Mouse (Mus musculus) adrenal gland, adult 18-20 months (tissue): ENCODE measurements at regions not wholly inside any gene's neighbourhood (a gene's known extent, or its start where the extent isn't known, plus 50 kb on each side); places are given as distances from the start of the nearest gene placed in this dataset.

Experiments
- DNase-seq, 2 experiments: peaks; one replicate each; pipeline ENCODE4 v3.0.0; 2021 to 2022; ENCODE audit warnings: low spot score in 2 of 2

DNA sequence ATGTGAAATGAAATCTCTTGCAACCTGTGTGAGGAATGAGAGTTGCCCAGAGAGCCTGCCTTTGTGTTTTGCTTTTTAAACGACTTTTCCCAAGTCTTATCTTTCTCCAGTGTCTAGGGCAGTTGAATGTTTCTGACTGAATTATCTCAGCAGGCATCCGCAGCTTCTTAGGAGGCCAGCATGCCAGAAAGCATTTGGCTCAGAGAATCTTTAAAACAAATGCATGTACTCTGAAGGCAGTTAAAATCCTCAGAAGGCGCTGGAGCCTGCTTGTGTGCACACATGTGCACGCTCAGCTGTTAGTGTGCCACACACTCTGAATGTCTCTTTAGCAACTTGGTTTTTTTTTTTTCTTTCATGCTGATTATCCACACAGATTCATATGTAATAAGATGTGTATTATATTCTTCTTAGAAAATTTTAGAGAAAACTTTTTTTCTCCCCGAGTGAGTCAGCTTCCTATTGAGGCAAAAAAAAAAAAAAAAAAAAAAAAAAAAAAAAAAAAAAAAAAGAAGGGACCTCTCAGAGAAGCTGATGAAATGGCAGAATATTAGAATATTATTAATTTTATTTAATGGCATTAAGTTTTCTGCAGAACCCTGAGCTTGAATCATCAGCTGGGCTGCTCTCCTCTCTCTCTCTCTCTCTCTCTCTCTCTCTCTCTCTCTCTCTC, 201.9 kb downstream of the Tmem38b start:
- no peak for DNase-seq

GRCm38 (mm10) chr4:54045258-54046029, 219.6 kb downstream of the Tmem38b start:
- no peak for DNase-seq

GRCm38 (mm10) chr4:54064331-54064730, 238.5 kb downstream of the Tmem38b start:
- DNase-seq = no peak

DNA sequence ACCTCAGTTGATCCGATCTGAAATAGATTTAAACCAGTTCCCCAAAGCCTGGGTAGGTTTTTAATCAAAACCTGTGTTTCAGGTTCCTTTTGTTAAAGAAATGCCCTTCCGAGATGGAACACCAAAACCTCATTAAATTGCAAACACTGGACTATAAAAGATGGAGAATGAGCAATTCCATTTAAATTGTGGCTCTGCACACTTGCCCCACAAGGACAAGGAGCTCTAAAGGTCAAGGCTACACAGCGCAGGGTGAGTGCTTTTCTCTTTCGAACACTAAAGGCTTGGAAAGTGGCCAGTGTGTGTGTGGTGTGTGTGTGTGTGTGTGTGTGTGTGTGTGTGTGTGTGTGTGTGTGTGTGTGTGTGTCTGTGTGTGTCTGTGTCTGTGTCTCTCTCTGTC, 246.1 kb downstream of the Tmem38b start:
- DNase-seq = peak in 1 of 2 experiments; percentile 3

DNA sequence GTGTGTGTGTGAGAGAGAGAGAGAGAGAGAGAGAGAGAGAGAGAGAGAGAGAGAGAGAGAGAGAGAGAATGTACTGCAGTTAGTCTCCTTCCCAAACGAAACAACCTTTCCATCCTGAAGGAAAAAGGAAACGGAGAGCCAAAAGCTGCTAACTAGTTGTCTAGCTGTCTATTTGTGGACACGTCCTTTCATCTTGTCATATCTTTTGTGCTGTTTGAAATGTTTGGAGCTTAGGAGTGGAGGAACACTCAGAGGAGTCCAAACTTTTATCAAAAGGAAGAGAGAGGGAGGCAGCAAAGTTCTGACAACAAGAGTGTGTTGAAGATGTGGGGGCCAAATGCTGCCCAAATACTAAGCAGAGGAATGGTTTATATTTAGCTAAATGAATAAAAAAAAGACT, 246.6 kb downstream of the Tmem38b start:
- DNase-seq = no peak

DNA sequence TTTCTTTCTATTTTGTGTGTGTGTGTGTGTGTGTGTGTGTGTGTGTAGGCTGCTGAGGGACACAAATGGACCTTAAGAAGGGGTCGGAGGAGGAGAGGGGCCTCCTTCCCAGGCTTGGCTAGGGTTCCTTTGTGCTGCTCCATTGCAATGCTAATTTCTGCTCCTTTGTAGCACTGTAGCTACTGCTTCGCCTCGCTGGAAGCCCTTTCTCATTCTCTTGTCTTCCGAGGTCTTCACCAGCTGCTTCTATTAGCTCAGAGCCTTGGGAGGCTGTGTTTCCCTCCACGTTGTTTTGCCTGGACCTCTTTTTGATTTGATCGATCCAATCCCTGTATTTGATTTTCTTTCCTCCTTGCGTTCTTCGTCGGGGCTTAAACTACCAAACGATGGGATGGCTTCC, 247.1 kb downstream of the Tmem38b start:
- DNase-seq = no peak

GRCm38 (mm10) chr4:54073483-54073882, 247.6 kb downstream of the Tmem38b start:
- DNase-seq = no peak

GRCm38 (mm10) chr4:54074226-54074625, 248.4 kb downstream of the Tmem38b start:
- DNase-seq = no peak

- DNase-seq = no peak
Measured at GRCm38 (mm10) chr4:54080526-54080925, 254.7 kb downstream of the Tmem38b start.

- DNase-seq = no peak
Measured at GRCm38 (mm10) chr4:54081411-54081810, 255.6 kb downstream of the Tmem38b start.

- DNase-seq = no peak
Measured at GRCm38 (mm10) chr4:54084747-54085146, 258.9 kb downstream of the Tmem38b start.

DNA sequence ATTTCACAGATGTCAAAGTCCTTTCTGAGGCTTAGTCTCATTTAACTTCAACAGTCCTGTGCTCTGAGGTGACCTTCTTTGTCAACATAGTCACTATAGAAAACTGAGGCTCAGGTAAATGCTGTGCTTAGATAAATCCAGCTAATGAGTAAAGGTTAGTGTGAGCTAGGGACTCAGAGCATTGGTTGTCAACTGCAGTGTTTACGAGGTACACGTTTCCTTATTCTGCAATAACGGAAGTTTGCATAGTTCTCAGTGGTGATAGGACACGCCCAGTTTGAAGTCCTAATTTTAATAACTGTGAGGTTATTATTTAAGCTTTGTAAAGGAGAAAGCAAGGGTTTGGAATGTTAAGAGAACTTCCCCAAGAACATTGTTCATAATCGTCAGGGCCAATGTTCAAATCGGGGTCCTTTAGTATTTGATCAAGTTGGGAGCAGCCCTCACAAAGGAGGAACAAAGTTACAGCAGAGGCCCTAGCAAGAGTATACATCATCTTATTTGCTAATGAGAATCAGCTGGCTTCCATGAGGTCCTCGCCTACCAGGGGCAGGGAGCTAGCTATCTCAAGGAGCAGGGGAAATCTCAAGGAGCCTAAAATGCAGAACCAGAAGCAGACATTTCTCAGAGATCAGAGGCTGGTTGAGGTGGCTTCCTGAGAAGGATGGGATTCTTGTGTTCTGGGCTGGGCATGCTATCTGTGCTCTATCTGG, 268.6 kb downstream of the Tmem38b start:
- no peak for DNase-seq

DNA sequence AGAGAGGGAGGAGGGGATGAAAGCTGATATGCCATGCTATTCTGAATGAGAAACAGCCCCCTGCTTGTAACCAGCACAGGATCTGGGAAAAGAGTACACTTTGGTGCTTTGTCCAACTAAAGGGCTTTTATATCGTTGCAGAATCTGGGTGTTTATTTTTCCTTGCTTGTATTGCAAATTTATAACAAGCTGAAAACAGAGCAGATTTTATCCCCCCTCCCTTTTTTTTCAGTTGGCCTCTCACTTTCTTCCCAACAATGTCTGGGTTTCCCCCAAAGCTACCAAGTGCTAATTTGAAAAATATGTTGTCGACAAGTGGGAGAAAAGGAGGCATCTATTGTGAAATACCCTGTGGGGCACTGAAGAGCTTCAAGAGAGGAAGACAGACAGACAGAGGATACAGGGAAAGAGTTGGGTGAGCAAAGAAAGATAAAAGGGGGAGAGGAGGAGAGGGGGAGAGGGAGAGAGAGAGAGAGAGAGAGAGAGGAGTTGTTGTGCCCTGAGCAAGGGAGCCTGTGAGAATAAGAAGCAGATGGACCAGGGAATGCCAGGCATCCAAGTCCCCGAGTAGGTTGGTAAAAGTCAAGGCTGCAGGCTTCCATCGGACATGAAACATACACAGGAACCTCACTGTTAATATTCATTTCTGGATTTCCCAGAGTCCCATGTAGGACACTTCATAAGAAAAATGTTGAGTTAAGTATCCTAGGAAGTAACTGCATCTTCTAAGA, 269.5 kb downstream of the Tmem38b start:
- DNase-seq = no peak

GRCm38 (mm10) chr4:54097543-54097942, 271.7 kb downstream of the Tmem38b start:
- DNase-seq = no peak

DNA sequence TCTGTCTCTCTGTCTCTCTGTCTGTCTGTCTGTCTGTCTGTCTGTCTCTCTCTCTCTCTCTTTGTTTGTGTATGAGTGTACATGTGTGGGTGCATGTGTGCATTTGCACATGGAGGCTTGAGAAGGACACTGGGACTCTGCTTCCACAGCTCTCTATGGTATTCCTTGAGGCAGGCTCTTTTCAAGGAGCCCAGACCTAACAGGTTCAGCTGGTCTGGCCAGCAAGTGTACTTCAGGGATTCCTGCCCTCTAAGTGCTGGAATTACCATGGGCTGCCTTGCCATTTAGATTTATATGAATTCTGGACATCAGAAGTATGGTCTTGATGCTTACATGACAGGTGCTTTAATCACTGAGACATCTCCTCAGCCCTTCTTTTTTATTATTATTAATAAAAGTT, 274.4 kb downstream of the Tmem38b start:
- no peak for DNase-seq

GRCm38 (mm10) chr4:54106976-54107375, 281.1 kb downstream of the Tmem38b start:
- DNase-seq = no peak

DNA sequence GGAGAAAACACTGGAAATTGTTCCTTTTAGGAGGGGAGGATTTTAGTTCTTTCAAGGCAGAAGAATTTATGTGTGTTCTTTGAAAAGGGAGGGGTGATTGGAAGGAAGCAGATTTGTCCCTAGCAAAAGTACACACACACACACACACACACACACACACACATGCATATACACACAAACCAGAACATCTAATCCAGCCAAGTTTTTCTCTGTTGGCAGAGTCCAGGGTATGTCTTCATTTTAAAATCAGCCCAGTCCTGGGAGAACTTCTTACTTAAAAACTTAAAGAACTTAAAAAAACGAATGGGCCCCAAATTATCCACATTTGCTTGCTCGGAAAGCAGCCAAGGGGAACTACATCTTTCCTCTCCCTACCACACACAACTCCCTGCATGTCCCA, 290.5 kb downstream of the Tmem38b start:
- no peak for DNase-seq

DNA sequence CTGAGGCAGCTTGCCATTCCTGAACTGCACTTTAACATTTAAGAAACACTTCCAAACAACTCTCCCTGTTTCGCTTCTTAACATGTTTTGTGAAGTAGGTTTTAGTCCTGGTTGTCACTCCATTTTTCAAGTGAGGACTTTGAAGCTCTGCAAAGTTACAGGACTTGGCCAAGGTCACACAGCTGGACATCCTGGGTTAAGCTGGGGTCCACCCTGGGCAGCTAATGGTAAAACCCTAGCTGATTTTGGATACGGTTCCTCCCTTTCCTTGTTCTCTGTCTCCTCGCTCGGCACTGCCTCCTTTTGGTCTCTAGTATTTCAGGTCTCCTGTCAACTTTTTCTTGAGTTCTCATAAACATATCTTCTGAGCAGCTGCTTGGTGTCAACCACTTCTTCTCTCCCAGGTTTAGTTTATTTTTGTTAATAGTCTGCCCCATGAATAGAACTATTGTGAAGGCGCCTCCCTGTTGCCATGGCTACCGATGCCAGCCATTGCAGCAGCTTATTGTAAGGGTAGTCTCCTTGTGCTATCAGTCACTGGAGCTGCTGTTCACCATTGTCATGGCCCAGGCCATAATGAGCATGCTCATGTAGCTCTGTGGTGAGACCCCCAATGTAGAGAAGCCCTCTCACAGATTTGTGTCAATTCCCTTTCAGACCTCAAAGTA, 292.5 kb downstream of the Tmem38b start:
- no peak for DNase-seq

GRCm38 (mm10) chr4:54128717-54129698, 303.2 kb downstream of the Tmem38b start:
- DNase-seq = no peak

GRCm38 (mm10) chr4:54156146-54156545, 330.3 kb downstream of the Tmem38b start:
- no peak for DNase-seq
